In genomic region chr2:52327244-52327815, GRCm38 (mm10) we compare ENCODE assay signal across 24 mouse cellular contexts.
"Had no signal": no experiment of that assay in that cellular context is flagged by ENCODE, and none has a peak within 500 bp of the region (broad histone marks: within the 10 kb centered on the region; RNA-seq: fewer than 3 reads in every experiment).

No protein-coding gene starts in this region.

- H3K9ac ChIP-seq: limb, embryonic 13.5 days; liver, embryonic 12.5 days; liver, embryonic 15.5 days; lung, embryonic 15.5 days; midbrain, embryonic 13.5 days; neural tube, embryonic 13.5 days; stomach, embryonic 15.5 days had no signal

- H3K4me2 ChIP-seq: limb, embryonic 13.5 days; liver, embryonic 12.5 days; liver, embryonic 15.5 days; lung, embryonic 15.5 days; midbrain, embryonic 13.5 days; neural tube, embryonic 13.5 days; stomach, embryonic 15.5 days had no signal

- ATAC-seq: liver, embryonic 12.5 days; midbrain, embryonic 13.5 days; midbrain, embryonic 16.5 days had no signal

- DNase-seq: kidney, postnatal 14 days; kidney, postnatal 4 days; layer of hippocampus, adult 9-11 months; liver; lung, adult 18-20 months; lung, postnatal 10 days; lung, postnatal 36 days; retina, postnatal 1 day; right cerebral cortex, postnatal 25 days; spleen, adult 18-20 months; thymus, postnatal 36 days had no signal

- H3K4me3 ChIP-seq: layer of hippocampus, adult 2 months; limb, embryonic 10.5 days; limb, embryonic 13.5 days; liver, embryonic 12.5 days; liver, embryonic 15.5 days; lung, embryonic 15.5 days; megakaryocyte, embryonic 14.5 days; midbrain, embryonic 10.5 days; midbrain, embryonic 13.5 days; myocyte; neural tube, embryonic 13.5 days; stomach, embryonic 15.5 days had no signal

- H3K4me1 ChIP-seq: limb, embryonic 10.5 days; limb, embryonic 13.5 days; liver, embryonic 12.5 days; liver, embryonic 15.5 days; lung, embryonic 15.5 days; midbrain, embryonic 10.5 days; midbrain, embryonic 13.5 days; neural tube, embryonic 13.5 days; stomach, embryonic 15.5 days had no signal

- H3K9me3 ChIP-seq: limb, embryonic 10.5 days; limb, embryonic 13.5 days; liver, embryonic 12.5 days; liver, embryonic 15.5 days; lung, embryonic 15.5 days; megakaryocyte, embryonic 14.5 days; midbrain, embryonic 10.5 days; midbrain, embryonic 13.5 days; neural tube, embryonic 13.5 days; stomach, embryonic 15.5 days had no signal

- H3K27ac ChIP-seq: layer of hippocampus, adult 2 months; limb, embryonic 10.5 days; limb, embryonic 13.5 days; liver, embryonic 12.5 days; liver, embryonic 15.5 days; lung, embryonic 15.5 days; midbrain, embryonic 10.5 days; midbrain, embryonic 13.5 days; neural tube, embryonic 13.5 days; stomach, embryonic 15.5 days had no signal

- H3K36me3 ChIP-seq: limb, embryonic 10.5 days; limb, embryonic 13.5 days; liver, embryonic 12.5 days; liver, embryonic 15.5 days; lung, embryonic 15.5 days; midbrain, embryonic 10.5 days; midbrain, embryonic 13.5 days; neural tube, embryonic 13.5 days; stomach, embryonic 15.5 days had no signal

- H3K27me3 ChIP-seq: limb, embryonic 13.5 days; liver, embryonic 15.5 days; lung, embryonic 15.5 days; midbrain, embryonic 13.5 days; neural tube, embryonic 13.5 days; stomach, embryonic 15.5 days had no signal
